Mouse (Mus musculus): ENCODE data around the gene Tspan11. TPM values are rescaled to one million over a fixed set of nuclear protein-coding genes. Genes with fewer than 3 reads are reported as not detected.

Tspan11 gene
- 1 to 10 TPM; 4.7 to 4.9 TPM for total RNA-seq (2021)

DNA sequence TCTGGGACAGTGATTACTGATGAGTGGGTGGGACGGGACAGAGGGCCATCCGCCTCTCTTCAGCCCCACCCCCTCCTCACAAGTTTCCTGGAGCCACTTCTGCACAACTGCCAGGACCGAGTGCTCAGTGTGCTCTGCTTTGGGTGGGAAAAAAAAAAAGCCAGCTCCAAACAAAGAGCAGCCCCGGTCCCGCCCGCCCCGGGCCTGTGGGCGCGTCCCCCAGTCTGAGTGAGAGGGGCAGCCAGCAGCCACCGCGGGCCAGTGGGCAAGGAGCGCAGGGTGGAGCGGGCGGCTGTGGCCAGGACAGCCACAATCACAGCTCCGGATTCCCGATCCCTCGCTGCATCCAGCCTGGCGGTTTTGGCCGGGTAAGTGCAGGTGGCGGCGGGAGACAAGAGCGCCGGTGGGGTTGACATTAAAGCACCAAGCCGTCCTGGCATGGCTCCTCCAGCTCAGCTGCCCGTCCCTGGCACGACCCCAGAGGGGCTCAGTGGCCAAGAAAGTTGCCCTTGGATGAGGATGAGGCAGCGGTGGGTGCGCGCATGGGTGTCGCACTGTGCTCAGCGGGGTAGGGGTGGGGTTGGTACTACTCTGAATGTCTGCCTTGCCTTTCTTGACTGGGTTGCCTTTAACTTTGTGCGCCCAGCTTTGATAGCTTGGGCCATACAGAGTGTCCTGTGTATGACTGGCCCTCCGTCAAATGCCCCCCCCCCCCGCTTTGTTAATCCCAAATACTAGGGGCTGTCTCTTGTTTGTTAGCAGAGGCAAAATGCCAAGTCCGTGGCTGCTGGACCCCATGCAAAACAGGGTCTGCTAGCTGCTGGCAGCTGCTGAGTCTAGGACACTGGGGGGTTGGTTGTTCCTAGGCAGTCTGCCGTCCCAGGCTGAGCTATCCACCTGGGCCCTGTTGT is at the start of gene Tspan11:
Gene Tspan11, plus strand, starts transcription at position 79 of the 911 bp plus-strand sequence.
- intact Hi-C loops (cut with DNase I): no loop called here
- DNase-seq: peak; percentile 39 to 52

GRCm38 (mm10) chr6:127837910-127838309 is 49.5 kb upstream of the Tspan11 start:
- intact Hi-C loops (cut with DNase I): no loop called here
- no peak for DNase-seq

DNA sequence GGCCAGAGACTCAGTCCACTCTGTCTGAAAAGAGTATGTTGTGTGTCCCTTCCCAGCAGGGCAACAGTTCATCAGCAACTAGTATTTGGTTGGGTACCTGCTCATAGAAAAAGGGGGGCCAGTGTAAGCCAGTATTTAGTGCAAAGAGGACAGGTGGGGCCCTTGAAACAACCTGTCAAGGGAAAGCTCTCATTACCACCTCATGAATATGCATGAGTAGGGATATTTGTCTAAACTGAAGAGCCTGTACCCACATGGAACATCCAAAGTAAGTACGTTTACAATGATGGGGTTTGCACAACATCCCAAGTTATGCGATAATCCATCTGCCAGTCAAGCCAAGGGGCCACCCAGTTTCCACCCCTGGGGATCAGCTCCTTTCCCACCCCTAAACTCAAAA is 47.9 kb upstream of the Tspan11 start:
- intact Hi-C loops (cut with DNase I): no loop called here
- no peak for DNase-seq

GRCm38 (mm10) chr6:127840171-127840570 is 47.2 kb upstream of the Tspan11 start:
- intact Hi-C loops (cut with DNase I): no loop called here
- DNase-seq: no peak

GRCm38 (mm10) chr6:127841326-127841725 is 46.1 kb upstream of the Tspan11 start:
- no peak for DNase-seq
- intact Hi-C loops (cut with DNase I): no loop called here

- DNase-seq: no peak
- intact Hi-C loops (cut with DNase I): no loop called here
Observed at GRCm38 (mm10) chr6:127846521-127846920, 40.9 kb upstream of the Tspan11 start.

- intact Hi-C loops (cut with DNase I): no loop called here
- no peak for DNase-seq
Observed at GRCm38 (mm10) chr6:127849496-127849895, 37.9 kb upstream of the Tspan11 start.

DNA sequence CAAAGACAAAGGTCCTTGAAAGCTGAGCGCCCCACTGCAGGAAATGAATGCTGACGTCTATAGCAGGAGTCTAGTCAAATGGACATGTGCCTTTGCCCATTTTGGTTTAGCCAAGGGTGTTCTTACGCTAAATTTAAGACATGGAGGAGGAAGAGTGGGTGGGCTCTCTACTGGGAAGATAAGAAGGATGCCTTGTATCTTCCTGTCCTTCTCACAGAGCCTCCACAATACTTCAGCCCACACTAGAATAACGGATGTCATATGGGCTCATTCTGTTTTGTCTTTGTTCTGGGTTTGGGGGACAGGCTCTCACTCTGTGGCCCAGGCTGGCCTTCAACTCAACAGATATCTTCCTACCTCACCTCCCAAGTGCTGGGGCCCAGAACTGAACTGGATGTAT is 35.8 kb upstream of the Tspan11 start:
- intact Hi-C loops (cut with DNase I): loop anchor here (2.0 kb wide), 1 partner anchor 69 kb away; no protein-coding TSS in a partner anchor
- DNase-seq: no peak

DNA sequence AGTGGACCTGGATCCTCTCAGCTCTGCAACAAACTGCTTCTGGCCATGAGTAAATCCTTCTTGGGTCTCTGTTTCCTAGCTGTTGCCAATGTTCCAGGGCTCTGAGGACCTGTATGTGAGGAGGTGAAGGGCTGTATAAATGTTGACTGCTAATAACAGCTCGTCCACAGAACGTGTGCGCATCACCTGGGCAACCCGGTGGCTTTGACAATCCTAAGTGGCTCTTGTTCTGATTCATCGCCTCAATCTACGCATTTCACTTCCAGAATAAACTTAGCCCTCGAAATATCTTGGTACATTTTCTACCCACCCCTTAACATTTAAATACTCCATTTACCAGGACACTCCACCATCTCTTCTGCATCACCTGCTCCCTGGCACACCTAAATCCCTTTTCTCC is 34.1 kb upstream of the Tspan11 start:
- no peak for DNase-seq

DNA sequence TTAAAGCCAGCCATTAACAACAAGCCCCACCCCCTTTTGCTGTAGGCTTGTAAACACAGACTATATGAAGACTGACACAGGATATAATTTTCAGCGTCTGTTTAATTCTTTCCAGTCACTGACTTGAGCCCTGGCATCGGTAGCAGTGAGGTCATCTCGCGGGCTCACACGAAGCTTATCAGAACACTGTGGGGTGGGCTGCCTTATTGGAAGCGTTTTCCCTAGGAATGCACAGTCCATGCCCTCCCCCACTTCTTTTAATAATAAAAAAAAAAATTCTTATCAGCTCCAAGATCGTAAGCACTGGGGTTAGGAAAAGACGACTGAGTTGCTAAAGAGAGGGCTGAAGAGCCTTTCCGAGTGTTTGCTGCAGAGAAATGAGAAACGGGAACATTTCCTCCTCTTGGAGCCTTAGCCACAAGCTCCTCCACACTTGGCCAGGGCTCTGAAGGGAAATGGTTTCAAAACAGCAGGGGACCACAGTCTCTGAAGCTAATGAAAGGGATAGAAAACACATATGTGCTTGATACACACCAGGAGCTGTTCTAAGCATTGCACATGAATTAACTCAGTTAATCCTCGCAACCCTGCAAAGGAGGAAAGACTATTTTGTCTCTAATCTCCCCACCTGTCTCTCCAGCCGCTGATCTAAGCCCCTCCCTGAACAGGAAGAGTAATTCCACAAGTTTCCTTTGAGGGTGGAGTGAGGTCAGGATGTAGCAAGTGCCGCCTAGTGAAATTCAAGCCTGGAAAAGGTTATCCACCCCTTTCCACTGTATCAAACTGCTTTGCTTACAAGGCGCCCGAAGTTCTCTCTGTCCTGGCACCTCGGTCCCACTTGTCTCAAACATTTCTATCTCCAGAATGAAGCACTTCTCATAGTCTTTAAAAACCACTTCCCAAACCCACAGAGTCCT is 33.4 kb upstream of the Tspan11 start:
- DNase-seq: peak; percentile 41 to 43
- intact Hi-C loops (cut with DNase I): loop anchor here (2.0 kb wide), 1 partner anchor 67 kb away; no protein-coding TSS in a partner anchor

More for the DNA sequence above, 34.1 kb upstream of the Tspan11 start:
- intact Hi-C loops (cut with DNase I): loop anchor here (2.0 kb wide), 1 partner anchor 68 kb away; no protein-coding TSS in a partner anchor

DNA sequence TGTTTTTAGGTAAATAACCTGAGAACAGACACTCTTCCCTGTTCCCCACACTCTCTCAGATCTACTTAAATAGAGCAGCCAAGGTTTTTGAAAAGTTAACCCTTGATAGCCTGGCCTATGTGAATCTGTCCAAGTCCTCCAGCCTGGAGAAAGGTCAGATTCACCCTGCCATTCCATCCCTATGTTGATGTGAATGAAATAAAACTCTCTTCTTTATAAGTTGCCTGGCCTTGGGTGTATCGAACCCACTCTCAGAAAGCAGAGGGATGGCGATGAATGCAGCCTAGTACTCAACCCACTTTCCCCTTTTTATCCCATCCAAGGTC is 32.7 kb upstream of the Tspan11 start:
- intact Hi-C loops (cut with DNase I): no loop called here
- DNase-seq: no peak

- no peak for DNase-seq
- intact Hi-C loops (cut with DNase I): no loop called here
Observed at GRCm38 (mm10) chr6:127855711-127856295, 31.6 kb upstream of the Tspan11 start.

- intact Hi-C loops (cut with DNase I): no loop called here
- DNase-seq: no peak
Observed at GRCm38 (mm10) chr6:127861951-127862350, 25.4 kb upstream of the Tspan11 start.

DNA sequence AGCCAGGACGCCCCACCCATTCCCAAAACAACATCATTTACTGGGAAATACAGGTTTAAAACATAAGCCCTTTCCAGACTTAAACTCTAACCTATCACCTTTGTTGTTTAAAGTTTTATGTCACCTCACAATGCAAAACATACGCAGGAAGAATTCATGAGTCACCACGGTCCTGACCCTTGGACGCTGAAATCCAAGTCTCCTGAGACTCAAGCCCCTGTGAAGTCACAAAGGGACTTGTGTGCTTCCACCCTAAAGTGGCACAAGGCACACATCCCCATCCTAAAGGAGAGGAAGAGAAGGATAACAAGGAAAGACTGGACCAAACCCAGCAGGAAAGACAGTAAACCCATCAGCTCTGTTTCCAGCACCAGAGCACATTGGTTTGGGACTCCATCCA is 22.0 kb upstream of the Tspan11 start:
- DNase-seq: no peak
- intact Hi-C loops (cut with DNase I): no loop called here

- DNase-seq: no peak
- intact Hi-C loops (cut with DNase I): no loop called here
Observed at GRCm38 (mm10) chr6:127868546-127868945, 18.8 kb upstream of the Tspan11 start.

DNA sequence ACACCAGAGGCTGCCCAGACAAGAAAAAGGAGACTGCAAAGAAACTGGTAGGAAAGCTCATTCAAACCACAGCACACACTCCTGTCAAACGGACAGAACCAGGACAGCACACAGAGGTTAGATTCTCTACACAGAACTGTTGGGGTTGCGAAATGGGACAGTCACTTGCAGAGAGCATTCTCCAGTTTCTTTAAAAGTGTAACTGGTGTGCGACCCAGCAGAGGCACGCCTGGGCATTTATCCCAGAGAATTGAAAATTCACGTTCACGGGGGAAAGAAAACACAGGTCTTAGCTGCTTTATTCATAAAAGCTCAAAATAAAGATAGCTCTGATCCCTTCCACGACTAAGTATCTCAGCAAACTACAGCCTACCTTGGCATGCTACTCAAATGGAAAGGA is 18.3 kb upstream of the Tspan11 start:
- intact Hi-C loops (cut with DNase I): no loop called here
- no peak for DNase-seq

- peak in 1 of 2 experiments; percentile 28 for DNase-seq
- intact Hi-C loops (cut with DNase I): no loop called here
Observed at GRCm38 (mm10) chr6:127870345-127871324, 16.8 kb upstream of the Tspan11 start.

DNA sequence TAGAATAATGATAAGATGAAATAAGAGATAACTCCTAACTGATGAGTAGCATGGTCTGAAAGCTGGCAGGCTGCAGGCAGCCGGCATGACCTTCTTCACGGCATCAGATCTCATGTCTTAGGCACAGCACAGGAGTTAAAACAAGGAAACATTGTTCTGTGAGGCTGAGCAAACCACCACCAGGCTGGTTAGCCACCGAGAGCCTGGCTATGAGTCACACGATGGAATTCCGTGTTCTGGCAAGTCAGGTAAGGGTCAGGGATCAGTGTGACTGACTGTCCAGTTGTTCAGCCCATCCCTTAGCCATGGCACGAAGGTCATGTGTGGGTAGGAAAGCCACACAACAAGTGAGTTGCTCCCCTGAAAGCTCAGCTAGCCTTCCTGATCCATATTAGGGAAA is 16.0 kb upstream of the Tspan11 start:
- intact Hi-C loops (cut with DNase I): no loop called here

DNA sequence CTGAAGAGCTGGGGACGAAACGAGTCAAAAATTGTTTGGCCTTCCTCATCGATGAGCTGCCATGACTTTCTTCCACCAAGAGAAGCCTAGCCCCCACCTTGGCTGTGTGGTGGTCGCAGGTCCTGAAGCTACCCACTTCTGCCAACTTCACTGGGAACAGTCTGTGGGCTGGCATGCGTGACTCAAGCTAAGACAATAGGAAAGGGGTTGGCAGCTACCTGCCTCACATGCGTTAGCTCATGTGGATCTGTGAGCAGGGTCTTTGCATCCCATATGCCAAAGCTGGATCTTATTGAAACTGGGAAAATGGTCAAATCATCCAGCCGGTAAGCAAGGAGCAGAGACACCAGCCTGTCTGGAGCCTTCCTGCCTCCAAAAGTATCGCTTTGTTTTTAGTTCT is 14.8 kb upstream of the Tspan11 start:
- intact Hi-C loops (cut with DNase I): no loop called here
- no peak for DNase-seq

More for the DNA sequence above, 16.0 kb upstream of the Tspan11 start:
- no peak for DNase-seq

DNA sequence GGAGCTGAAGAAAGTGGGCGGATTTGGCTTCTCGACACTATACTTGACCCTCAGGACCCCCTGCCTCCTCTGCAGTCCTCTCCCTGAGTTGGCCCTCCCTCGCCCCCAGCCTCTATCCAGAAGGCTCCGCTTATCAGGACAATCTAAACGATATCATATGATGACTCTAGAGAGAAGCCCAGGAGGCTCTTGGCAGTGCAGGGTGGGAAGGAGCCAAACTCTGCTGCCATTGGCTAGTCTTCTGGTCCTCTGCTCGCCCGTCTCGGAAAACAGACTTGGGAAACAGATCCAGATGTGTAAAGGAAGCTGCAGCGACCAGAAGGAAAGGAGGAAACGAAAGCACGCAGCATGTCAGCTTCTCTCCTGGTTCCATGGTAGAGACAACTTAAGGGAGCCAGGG is 11.5 kb upstream of the Tspan11 start:
- DNase-seq: no peak
- intact Hi-C loops (cut with DNase I): no loop called here
